Mouse (Mus musculus): Measurements from ENCODE around the gene Prl. TPM values are rescaled to one million over a fixed set of nuclear protein-coding genes. Genes with fewer than 3 reads are reported as not detected.
"Not testable (repeated sequence)": the region's sequence is repeated elsewhere in the genome, so short reads cannot be mapped to it uniquely, and the experiment has no call there.

Gene Prl
- polyA plus RNA-seq, 1 experiment from 2014 or later = not detected

DNA sequence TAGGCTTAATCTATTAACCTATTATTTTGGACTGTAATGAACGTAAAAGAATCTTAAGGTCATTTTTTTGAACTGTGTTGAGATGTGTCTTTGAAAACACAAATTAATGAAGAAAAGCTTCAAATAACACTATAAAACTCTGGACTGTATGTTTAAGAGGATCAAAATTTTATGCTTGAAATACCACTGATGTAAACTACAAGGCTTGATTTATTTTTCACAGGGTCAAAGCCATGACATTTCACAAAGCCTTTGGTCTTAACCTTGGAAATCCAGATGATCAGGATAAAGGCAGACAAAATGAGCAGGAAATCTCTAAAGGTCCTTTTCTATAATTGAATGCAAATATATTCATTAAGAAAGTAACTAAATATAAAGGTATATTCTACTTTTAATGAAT, 14.0 kb upstream of the Prl start:
- 77% methylated on average over 1 of the region's 1 CpGs for WGBS
- H3K36me3 ChIP-seq (ENCODE audit: control insufficient read depth, insufficient read depth, low read length) = no peaks in the 10 kb centered on the region
- no peak overlapping the region for H3K9ac ChIP-seq (ENCODE audit: low read length)
- no peaks in the 10 kb centered on the region for H3K4me1 ChIP-seq (ENCODE audit: control insufficient read depth, insufficient read depth, low read length)
- no peaks in the 10 kb centered on the region for H3K9me3 ChIP-seq (ENCODE audit: control insufficient read depth, low read length)
- no peak overlapping the region for H3K27ac ChIP-seq (replicated peaks; ENCODE audit: low read depth, low read length)
- ATAC-seq (ENCODE audit: insufficient number of reproducible peaks, low FRiP score, low TSS enrichment, low read depth) (no peak), DNase-seq (ENCODE audit: low spot score) (no peak)
- no peak overlapping the region for H3K4me3 ChIP-seq (ENCODE audit: low read depth, low read length)
- no peak overlapping the region for H3K4me2 ChIP-seq (ENCODE audit: low read depth, severe bottlenecking)
- H3K27me3 ChIP-seq (ENCODE audit: control insufficient read depth, insufficient read depth, low read length) = no peaks in the 10 kb centered on the region

DNA sequence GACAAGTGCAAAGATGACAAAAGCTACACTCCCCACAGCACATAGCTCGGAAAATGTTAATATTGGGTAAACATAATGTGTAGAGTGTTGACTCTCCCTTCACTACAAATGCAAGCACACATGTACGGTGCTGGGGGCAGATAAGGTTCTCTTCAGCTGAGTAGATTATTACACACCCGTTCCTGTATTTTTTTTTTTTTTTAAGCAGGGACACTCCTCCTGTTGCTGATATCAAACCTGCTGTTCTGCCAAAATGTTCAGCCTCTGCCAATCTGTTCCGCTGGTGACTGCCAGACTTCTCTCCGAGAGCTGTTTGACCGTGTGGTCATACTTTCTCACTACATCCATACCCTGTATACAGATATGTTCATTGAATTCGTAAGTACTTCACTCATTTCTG, 1.8 kb downstream of the Prl start:
- Histone ChIP-seq H3K4me3 (ENCODE audit: low read depth, low read length) (no peak overlapping the region), H3K36me3 (ENCODE audit: control insufficient read depth, insufficient read depth, low read length) (no peaks in the 10 kb centered on the region), H3K4me1 (ENCODE audit: control insufficient read depth, insufficient read depth, low read length) (no peaks in the 10 kb centered on the region), H3K9ac (ENCODE audit: low read length) (no peak overlapping the region), H3K27ac (replicated peaks; ENCODE audit: low read depth, low read length) (no peak overlapping the region), H3K4me2 (ENCODE audit: low read depth, severe bottlenecking) (no peak overlapping the region), H3K27me3 (ENCODE audit: control insufficient read depth, insufficient read depth, low read length) (no peaks in the 10 kb centered on the region), H3K9me3 (ENCODE audit: control insufficient read depth, low read length) (no peaks in the 10 kb centered on the region)
- ATAC-seq (ENCODE audit: insufficient number of reproducible peaks, low FRiP score, low TSS enrichment, low read depth) (no peak), DNase-seq (ENCODE audit: low spot score) (no peak)
- WGBS = 91% methylated on average over 7 of the region's 7 CpGs

DNA sequence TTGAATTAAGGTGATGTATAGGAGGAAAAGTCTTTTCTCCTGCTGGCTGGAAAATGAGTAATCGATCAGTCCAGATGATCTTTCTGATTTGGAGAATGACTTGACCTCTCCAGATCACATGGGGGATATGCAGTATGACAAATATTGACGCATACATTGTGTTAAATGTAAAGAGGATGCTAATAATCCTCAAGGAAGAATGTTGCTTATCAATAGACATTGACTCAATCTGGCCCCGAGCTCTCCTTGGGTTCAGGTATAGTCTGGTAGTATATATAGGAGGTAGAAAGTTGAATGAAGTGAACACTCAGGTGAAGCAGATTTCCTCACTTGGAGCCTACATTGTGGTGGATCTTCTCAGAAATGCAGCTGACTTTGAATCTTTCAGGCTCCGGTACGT, 36.5 kb downstream of the Prl start, which contains the start of gene Prl3d1:
TSS of gene Prl3d1 (plus strand) at position 301 of the 400 bp plus-strand sequence.
- not testable (repeated sequence) for H3K4me1 ChIP-seq (ENCODE audit: control insufficient read depth, insufficient read depth, low read length); H3K9me3 ChIP-seq (ENCODE audit: control insufficient read depth, low read length); H3K4me2 ChIP-seq (ENCODE audit: low read depth, severe bottlenecking); H3K27ac ChIP-seq (replicated peaks; ENCODE audit: low read depth, low read length); H3K4me3 ChIP-seq (ENCODE audit: low read depth, low read length); H3K36me3 ChIP-seq (ENCODE audit: control insufficient read depth, insufficient read depth, low read length); ATAC-seq (ENCODE audit: insufficient number of reproducible peaks, low FRiP score, low TSS enrichment, low read depth); H3K9ac ChIP-seq (ENCODE audit: low read length); DNase-seq (ENCODE audit: low spot score); H3K27me3 ChIP-seq (ENCODE audit: control insufficient read depth, insufficient read depth, low read length)
- 91% methylated on average over 5 of the region's 5 CpGs for WGBS

Other genes with a start within 250 kb of the Prl start
- gene Prl3d1, start 36.6 kb downstream of the Prl start, polyA plus RNA-seq (2014; fragmentation: Nextera tagmentation; extraction: Ambion mirVana) = not detected in 2 replicates
- gene Prl3d2, start 64.1 kb downstream of the Prl start, polyA plus RNA-seq (2014; fragmentation: Nextera tagmentation; extraction: Ambion mirVana) = not detected in 2 replicates
- gene Prl3d3, start 99.2 kb downstream of the Prl start, polyA plus RNA-seq (2014; fragmentation: Nextera tagmentation; extraction: Ambion mirVana) = not detected in 2 replicates
- not detected in 2 replicates for gene Prl3c1, start 139.1 kb downstream of the Prl start, polyA plus RNA-seq (2014; fragmentation: Nextera tagmentation; extraction: Ambion mirVana)
- 0.31 TPM in 1 of 2 replicates, not detected in the other for gene Prl3b1, start 184.3 kb downstream of the Prl start, polyA plus RNA-seq (2014; fragmentation: Nextera tagmentation; extraction: Ambion mirVana)
- not detected in 2 replicates for gene Prl3a1, start 201.9 kb downstream of the Prl start, polyA plus RNA-seq (2014; fragmentation: Nextera tagmentation; extraction: Ambion mirVana)

All from limb, embryonic 11.5 days (tissue).